Mouse (Mus musculus): ENCODE data around the gene Fam210b. TPM values are rescaled to one million over a fixed set of nuclear protein-coding genes. Genes with fewer than 3 reads are reported as not detected.
A peak's percentile ranks its signal among the peaks of the same experiment; 100 is the strongest.

Gene Fam210b
- polyA plus RNA-seq, 1 experiment from 2014 or later = 17.9 TPM

- Histone ChIP-seq H3K27me3 (ENCODE audit: control insufficient read depth, insufficient read depth, low read length) (no peaks in the 10 kb centered on the region), H3K27ac (no peak overlapping the region), H3K36me3 (replicated peaks; ENCODE audit: control insufficient read depth, insufficient read depth) (no peaks in the 10 kb centered on the region), H3K4me1 (replicated peaks; ENCODE audit: control insufficient read depth, insufficient read depth, low read length) (peaks cover 20% of the 10 kb centered on the region), H3K9me3 (ENCODE audit: control insufficient read depth, low read length) (no peaks in the 10 kb centered on the region), H3K9ac (peak overlapping the region; percentile 72; the same call in 1 of the 2 replicates), H3K4me3 (replicated peaks; ENCODE audit: low read length) (peak overlapping the region; percentile 78), H3K4me2 (replicated peaks) (peak overlapping the region; percentile 100)
- 57% methylated on average over 8 of the region's 8 CpGs for WGBS
- no peak for DNase-seq (ENCODE audit: low spot score)
- no peak for ATAC-seq (ENCODE audit: low FRiP score)
Measured at GRCm38 (mm10) chr2:172346933-172347611, 1.7 kb downstream of the Fam210b start.

- H3K4me1 ChIP-seq (replicated peaks; ENCODE audit: control insufficient read depth, insufficient read depth, low read length) = peaks cover 26% of the 10 kb centered on the region
- no peak overlapping the region for H3K9ac ChIP-seq
- H3K4me3 ChIP-seq (replicated peaks; ENCODE audit: low read length) = no peak overlapping the region
- no peaks in the 10 kb centered on the region for H3K36me3 ChIP-seq (replicated peaks; ENCODE audit: control insufficient read depth, insufficient read depth)
- H3K9me3 ChIP-seq (ENCODE audit: control insufficient read depth, low read length) = no peaks in the 10 kb centered on the region
- H3K27ac ChIP-seq = 0 out of 2 replicates have a peak overlapping the region, but pooled peaks have one; percentile 43
- WGBS = 52% methylated on average over 3 of the region's 3 CpGs
- DNase-seq (ENCODE audit: low spot score) (peak; percentile 62), ATAC-seq (ENCODE audit: low FRiP score) (no peak)
- H3K4me2 ChIP-seq (replicated peaks) = peak overlapping the region; percentile 17; the same call in 1 of the 2 replicates
- H3K27me3 ChIP-seq (ENCODE audit: control insufficient read depth, insufficient read depth, low read length) = no peaks in the 10 kb centered on the region
Measured at GRCm38 (mm10) chr2:172348297-172348950, 3.1 kb downstream of the Fam210b start.

- ATAC-seq (ENCODE audit: low FRiP score) (no peak), DNase-seq (ENCODE audit: low spot score) (no peak)
- H3K4me3 ChIP-seq (replicated peaks; ENCODE audit: low read length) = no peak overlapping the region
- no peaks in the 10 kb centered on the region for H3K9me3 ChIP-seq (ENCODE audit: control insufficient read depth, low read length)
- H3K36me3 ChIP-seq (replicated peaks; ENCODE audit: control insufficient read depth, insufficient read depth) = no peaks in the 10 kb centered on the region
- H3K27me3 ChIP-seq (ENCODE audit: control insufficient read depth, insufficient read depth, low read length) = no peaks in the 10 kb centered on the region
- H3K4me1 ChIP-seq (replicated peaks; ENCODE audit: control insufficient read depth, insufficient read depth, low read length) = peaks cover 22% of the 10 kb centered on the region
- 77% methylated on average over 14 of the region's 14 CpGs for WGBS
- H3K9ac ChIP-seq = no peak overlapping the region
- no peak overlapping the region for H3K27ac ChIP-seq
- no peak overlapping the region for H3K4me2 ChIP-seq (replicated peaks)
Measured at GRCm38 (mm10) chr2:172349776-172350175, 4.4 kb downstream of the Fam210b start.

GRCm38 (mm10) chr2:172350773-172351172 lies 5.4 kb downstream of the Fam210b start:
- Histone ChIP-seq H3K27ac (no peak overlapping the region), H3K36me3 (replicated peaks; ENCODE audit: control insufficient read depth, insufficient read depth) (no peaks in the 10 kb centered on the region), H3K9me3 (ENCODE audit: control insufficient read depth, low read length) (no peaks in the 10 kb centered on the region), H3K4me1 (replicated peaks; ENCODE audit: control insufficient read depth, insufficient read depth, low read length) (peaks cover 20% of the 10 kb centered on the region), H3K4me2 (replicated peaks) (no peak overlapping the region), H3K27me3 (ENCODE audit: control insufficient read depth, insufficient read depth, low read length) (no peaks in the 10 kb centered on the region), H3K4me3 (replicated peaks; ENCODE audit: low read length) (no peak overlapping the region), H3K9ac (no peak overlapping the region)
- no peak for ATAC-seq (ENCODE audit: low FRiP score)
- 83% methylated on average over 8 of the region's 8 CpGs for WGBS
- DNase-seq (ENCODE audit: low spot score) = no peak

GRCm38 (mm10) chr2:172353218-172353617 lies 7.9 kb downstream of the Fam210b start:
- ATAC-seq (ENCODE audit: low FRiP score) (no peak), DNase-seq (ENCODE audit: low spot score) (no peak)
- no peak overlapping the region for H3K4me3 ChIP-seq (replicated peaks; ENCODE audit: low read length)
- H3K4me2 ChIP-seq (replicated peaks) = no peak overlapping the region
- H3K27me3 ChIP-seq (ENCODE audit: control insufficient read depth, insufficient read depth, low read length) = no peaks in the 10 kb centered on the region
- H3K9me3 ChIP-seq (ENCODE audit: control insufficient read depth, low read length) = no peaks in the 10 kb centered on the region
- H3K4me1 ChIP-seq (replicated peaks; ENCODE audit: control insufficient read depth, insufficient read depth, low read length) = peaks cover 13% of the 10 kb centered on the region; the same call in 1 of the 2 replicates
- WGBS = 50% methylated on average over 9 of the region's 9 CpGs
- no peak overlapping the region; the same call in 1 of the 2 replicates for H3K27ac ChIP-seq
- H3K9ac ChIP-seq = no peak overlapping the region
- no peaks in the 10 kb centered on the region; the same call in 1 of the 2 replicates for H3K36me3 ChIP-seq (replicated peaks; ENCODE audit: control insufficient read depth, insufficient read depth)

GRCm38 (mm10) chr2:172354761-172355160 lies 9.4 kb downstream of the Fam210b start:
- no peak overlapping the region for H3K4me2 ChIP-seq (replicated peaks)
- 0 out of 2 replicates have a peak overlapping the region, but pooled peaks have one; percentile 36 for H3K27ac ChIP-seq
- no peak overlapping the region for H3K9ac ChIP-seq
- ATAC-seq (ENCODE audit: low FRiP score) (no peak; the same call in 1 of the 2 replicates), DNase-seq (ENCODE audit: low spot score) (no peak)
- 0 out of 2 replicates have a peak, but pooled peaks cover 6% of the 10 kb centered on the region for H3K4me1 ChIP-seq (replicated peaks; ENCODE audit: control insufficient read depth, insufficient read depth, low read length)
- no peaks in the 10 kb centered on the region for H3K9me3 ChIP-seq (ENCODE audit: control insufficient read depth, low read length)
- 57% methylated on average over 9 of the region's 9 CpGs for WGBS
- H3K36me3 ChIP-seq (replicated peaks; ENCODE audit: control insufficient read depth, insufficient read depth) = no peaks in the 10 kb centered on the region; the same call in 1 of the 2 replicates
- no peak overlapping the region for H3K4me3 ChIP-seq (replicated peaks; ENCODE audit: low read length)
- no peaks in the 10 kb centered on the region for H3K27me3 ChIP-seq (ENCODE audit: control insufficient read depth, insufficient read depth, low read length)

GRCm38 (mm10) chr2:172355833-172356232 lies 10.5 kb downstream of the Fam210b start:
- no peaks in the 10 kb centered on the region for H3K9me3 ChIP-seq (ENCODE audit: control insufficient read depth, low read length)
- no peak overlapping the region for H3K4me2 ChIP-seq (replicated peaks)
- H3K4me1 ChIP-seq (replicated peaks; ENCODE audit: control insufficient read depth, insufficient read depth, low read length) = 0 out of 2 replicates have a peak, but pooled peaks cover 6% of the 10 kb centered on the region
- no peak for DNase-seq (ENCODE audit: low spot score)
- no peak overlapping the region for H3K27ac ChIP-seq
- no peak overlapping the region for H3K9ac ChIP-seq
- H3K36me3 ChIP-seq (replicated peaks; ENCODE audit: control insufficient read depth, insufficient read depth) = no peaks in the 10 kb centered on the region; the same call in 1 of the 2 replicates
- no peaks in the 10 kb centered on the region for H3K27me3 ChIP-seq (ENCODE audit: control insufficient read depth, insufficient read depth, low read length)
- no peak for ATAC-seq (ENCODE audit: low FRiP score)
- WGBS = 85% methylated on average over 5 of the region's 5 CpGs
- no peak overlapping the region for H3K4me3 ChIP-seq (replicated peaks; ENCODE audit: low read length)

GRCm38 (mm10) chr2:172363176-172363575 lies 17.8 kb downstream of the Fam210b start:
- Histone ChIP-seq H3K27me3 (ENCODE audit: control insufficient read depth, insufficient read depth, low read length) (no peaks in the 10 kb centered on the region), H3K4me3 (replicated peaks; ENCODE audit: low read length) (no peak overlapping the region), H3K4me2 (replicated peaks) (no peak overlapping the region), H3K9ac (no peak overlapping the region), H3K4me1 (replicated peaks; ENCODE audit: control insufficient read depth, insufficient read depth, low read length) (no peaks in the 10 kb centered on the region), H3K36me3 (replicated peaks; ENCODE audit: control insufficient read depth, insufficient read depth) (peaks cover 10% of the 10 kb centered on the region), H3K27ac (no peak overlapping the region), H3K9me3 (ENCODE audit: control insufficient read depth, low read length) (no peaks in the 10 kb centered on the region)
- ATAC-seq (ENCODE audit: low FRiP score) (no peak), DNase-seq (ENCODE audit: low spot score) (no peak)
- 91% methylated on average over 7 of the region's 7 CpGs for WGBS

GRCm38 (mm10) chr2:172370411-172371223 lies 25.3 kb downstream of the Fam210b start, which contains the start of the genes Aurka and Cstf1:
Gene Aurka (minus strand): TSS chr2:172370535.
Gene Cstf1 (plus strand): TSS chr2:172370681.
- Histone ChIP-seq H3K4me1 (replicated peaks; ENCODE audit: control insufficient read depth, insufficient read depth, low read length) (peaks cover 9% of the 10 kb centered on the region), H3K27me3 (ENCODE audit: control insufficient read depth, insufficient read depth, low read length) (no peaks in the 10 kb centered on the region), H3K36me3 (replicated peaks; ENCODE audit: control insufficient read depth, insufficient read depth) (peaks cover 28% of the 10 kb centered on the region), H3K4me2 (replicated peaks) (peak within 1 kb of the TSS; percentile 80), H3K9ac (peak within 1 kb of the TSS; percentile 93), H3K27ac (peak within 1 kb of the TSS; percentile 88), H3K9me3 (ENCODE audit: control insufficient read depth, low read length) (no peaks in the 10 kb centered on the region), H3K4me3 (replicated peaks; ENCODE audit: low read length) (peak within 1 kb of the TSS; percentile 97)
- ATAC-seq (ENCODE audit: low FRiP score) (peak; percentile 98), DNase-seq (ENCODE audit: low spot score) (peak; percentile 96)
- WGBS = under 1% methylated on average over 66 of the region's 66 CpGs
